Mouse (Mus musculus): ENCODE results near the gene Nfkbid. TPM values are rescaled to one million over a fixed set of nuclear protein-coding genes. Genes with fewer than 3 reads are reported as not detected.

Nfkbid gene
- polyA plus RNA-seq, 1 experiment = 0.67 TPM

- no peak overlapping the region for H3K4me3 ChIP-seq (ENCODE audit: insufficient read depth, low read depth, low read length)
- no peaks in the 10 kb centered on the region for H3K4me1 ChIP-seq (ENCODE audit: control insufficient read depth, insufficient read depth, insufficient read length, low read length)
Measured at GRCm38 (mm10) chr7:30417856-30418255, 3.7 kb upstream of the Nfkbid start.

GRCm38 (mm10) chr7:30419561-30420499, 1.7 kb upstream of the Nfkbid start, which contains the start of gene Hcst:
TSS of gene Hcst (minus strand) at chr7:30419854.
- H3K27ac ChIP-seq (replicated peaks; ENCODE audit: low read depth, low read length) = peak within 1 kb of the TSS; percentile 90
- peak within 1 kb of the TSS; percentile 45 for H3K4me3 ChIP-seq (ENCODE audit: insufficient read depth, low read depth, low read length)
- H3K4me1 ChIP-seq (ENCODE audit: control insufficient read depth, insufficient read depth, insufficient read length, low read length) = no peaks in the 10 kb centered on the region

More at GRCm38 (mm10) chr7:30417856-30418255, 3.7 kb upstream of the Nfkbid start:
- 0 out of 2 replicates have a peak overlapping the region, but pooled peaks have one; percentile 15 for H3K27ac ChIP-seq (replicated peaks; ENCODE audit: low read depth, low read length)

GRCm38 (mm10) chr7:30420673-30421072, 859 bp upstream of the Nfkbid start:
- H3K4me1 ChIP-seq (ENCODE audit: control insufficient read depth, insufficient read depth, insufficient read length, low read length) = no peaks in the 10 kb centered on the region
- peak overlapping the region; percentile 28 for H3K27ac ChIP-seq (replicated peaks; ENCODE audit: low read depth, low read length)
- H3K4me3 ChIP-seq (ENCODE audit: insufficient read depth, low read depth, low read length) = no peak overlapping the region

GRCm38 (mm10) chr7:30421890-30422435, 431 bp downstream of the Nfkbid start:
- Histone ChIP-seq H3K27ac (replicated peaks; ENCODE audit: low read depth, low read length) (peak overlapping the region; percentile 79), H3K4me1 (ENCODE audit: control insufficient read depth, insufficient read depth, insufficient read length, low read length) (no peaks in the 10 kb centered on the region), H3K4me3 (ENCODE audit: insufficient read depth, low read depth, low read length) (peak overlapping the region; percentile 60)

GRCm38 (mm10) chr7:30422560-30422959, 1.0 kb downstream of the Nfkbid start:
- Histone ChIP-seq H3K4me1 (ENCODE audit: control insufficient read depth, insufficient read depth, insufficient read length, low read length) (no peaks in the 10 kb centered on the region), H3K27ac (replicated peaks; ENCODE audit: low read depth, low read length) (peak overlapping the region; percentile 79), H3K4me3 (ENCODE audit: insufficient read depth, low read depth, low read length) (peak overlapping the region; percentile 60)

GRCm38 (mm10) chr7:30423071-30423641, 1.6 kb downstream of the Nfkbid start:
- peak overlapping the region; percentile 60 for H3K4me3 ChIP-seq (ENCODE audit: insufficient read depth, low read depth, low read length)
- no peaks in the 10 kb centered on the region for H3K4me1 ChIP-seq (ENCODE audit: control insufficient read depth, insufficient read depth, insufficient read length, low read length)
- H3K27ac ChIP-seq (replicated peaks; ENCODE audit: low read depth, low read length) = peak overlapping the region; percentile 79

- no peak overlapping the region for H3K4me3 ChIP-seq (ENCODE audit: insufficient read depth, low read depth, low read length)
- no peak overlapping the region for H3K27ac ChIP-seq (replicated peaks; ENCODE audit: low read depth, low read length)
- H3K4me1 ChIP-seq (ENCODE audit: control insufficient read depth, insufficient read depth, insufficient read length, low read length) = no peaks in the 10 kb centered on the region
Measured at GRCm38 (mm10) chr7:30429327-30429726, 7.8 kb downstream of the Nfkbid start.

- Histone ChIP-seq H3K4me3 (ENCODE audit: insufficient read depth, low read depth, low read length) (no peak overlapping the region), H3K27ac (replicated peaks; ENCODE audit: low read depth, low read length) (no peak overlapping the region), H3K4me1 (ENCODE audit: control insufficient read depth, insufficient read depth, insufficient read length, low read length) (no peaks in the 10 kb centered on the region)
Measured at GRCm38 (mm10) chr7:30430191-30430590, 8.7 kb downstream of the Nfkbid start.

- Histone ChIP-seq H3K4me3 (ENCODE audit: insufficient read depth, low read depth, low read length) (no peak overlapping the region), H3K4me1 (ENCODE audit: control insufficient read depth, insufficient read depth, insufficient read length, low read length) (no peaks in the 10 kb centered on the region), H3K27ac (replicated peaks; ENCODE audit: low read depth, low read length) (no peak overlapping the region)
Measured at GRCm38 (mm10) chr7:30431793-30432192, 10.3 kb downstream of the Nfkbid start.

GRCm38 (mm10) chr7:30434238-30434637, 12.7 kb downstream of the Nfkbid start:
- Histone ChIP-seq H3K4me3 (ENCODE audit: insufficient read depth, low read depth, low read length) (no peak overlapping the region), H3K27ac (replicated peaks; ENCODE audit: low read depth, low read length) (no peak overlapping the region), H3K4me1 (ENCODE audit: control insufficient read depth, insufficient read depth, insufficient read length, low read length) (no peaks in the 10 kb centered on the region)

- no peak overlapping the region for H3K27ac ChIP-seq (replicated peaks; ENCODE audit: low read depth, low read length)
- no peak overlapping the region for H3K4me3 ChIP-seq (ENCODE audit: insufficient read depth, low read depth, low read length)
- no peaks in the 10 kb centered on the region for H3K4me1 ChIP-seq (ENCODE audit: control insufficient read depth, insufficient read depth, insufficient read length, low read length)
Measured at GRCm38 (mm10) chr7:30434701-30435100, 13.2 kb downstream of the Nfkbid start.

GRCm38 (mm10) chr7:30435156-30435555, 13.6 kb downstream of the Nfkbid start:
- no peaks in the 10 kb centered on the region for H3K4me1 ChIP-seq (ENCODE audit: control insufficient read depth, insufficient read depth, insufficient read length, low read length)
- no peak overlapping the region for H3K27ac ChIP-seq (replicated peaks; ENCODE audit: low read depth, low read length)
- no peak overlapping the region for H3K4me3 ChIP-seq (ENCODE audit: insufficient read depth, low read depth, low read length)

GRCm38 (mm10) chr7:30436879-30437278, 15.3 kb downstream of the Nfkbid start:
- Histone ChIP-seq H3K27ac (replicated peaks; ENCODE audit: low read depth, low read length) (no peak overlapping the region), H3K4me3 (ENCODE audit: insufficient read depth, low read depth, low read length) (no peak overlapping the region), H3K4me1 (ENCODE audit: control insufficient read depth, insufficient read depth, insufficient read length, low read length) (no peaks in the 10 kb centered on the region)

GRCm38 (mm10) chr7:30439734-30440133, 18.2 kb downstream of the Nfkbid start:
- Histone ChIP-seq H3K4me3 (ENCODE audit: insufficient read depth, low read depth, low read length) (no peak overlapping the region), H3K27ac (replicated peaks; ENCODE audit: low read depth, low read length) (no peak overlapping the region), H3K4me1 (ENCODE audit: control insufficient read depth, insufficient read depth, insufficient read length, low read length) (no peaks in the 10 kb centered on the region)

- H3K4me3 ChIP-seq (ENCODE audit: insufficient read depth, low read depth, low read length) = no peak overlapping the region
- H3K4me1 ChIP-seq (ENCODE audit: control insufficient read depth, insufficient read depth, insufficient read length, low read length) = no peaks in the 10 kb centered on the region
- no peak overlapping the region for H3K27ac ChIP-seq (replicated peaks; ENCODE audit: low read depth, low read length)
Measured at GRCm38 (mm10) chr7:30440697-30441096, 19.2 kb downstream of the Nfkbid start.

Data from brown adipose tissue, adult 24 weeks (tissue).